Mouse (Mus musculus) forebrain, postnatal 0 days (tissue): ENCODE results near the gene Armc10. TPM values are rescaled to one million over a fixed set of nuclear protein-coding genes. Genes with fewer than 3 reads are reported as not detected.

Experiments
- ATAC-seq: fragments of 200-750 bp; cut with Nextera tagmentation; 2 replicates; pipeline ENCODE4 v1.8.0; 2017; ENCODE audit warnings: mild to moderate bottlenecking, moderate library complexity
- DNase-seq: peaks from one replicate; pipeline ENCODE4 v3.0.0-alpha.2; 2015
- H3K27ac ChIP-seq: fragments of 300-500 bp; sonication (generic); 2 replicates; pipeline ENCODE4 v1.5.1; 2014; ENCODE audit warnings: low read depth, mild to moderate bottlenecking, antibody characterized with exemption, low read length, moderate library complexity, mixed read lengths
- H3K27me3 ChIP-seq: fragments of 300-500 bp; sonication (generic); 2 replicates; pipeline ENCODE4 v1.6.1; 2014; ENCODE audit warnings: mild to moderate bottlenecking, low read length, mixed read lengths; ENCODE audit not compliant: insufficient read depth
- H3K36me3 ChIP-seq: fragments of 300-500 bp; sonication (generic); 2 replicates; pipeline ENCODE4 v1.6.1; 2014; ENCODE audit warnings: mild to moderate bottlenecking, moderate library complexity; ENCODE audit not compliant: insufficient read depth
- H3K4me1 ChIP-seq: fragments of 300-500 bp; sonication (generic); 2 replicates; pipeline ENCODE4 v1.6.1; 2014; ENCODE audit warnings: antibody characterized with exemption; ENCODE audit not compliant: insufficient read depth
- H3K4me2 ChIP-seq: fragments of 300-500 bp; sonication (generic); 2 replicates; pipeline ENCODE4 v1.6.1; 2014; ENCODE audit warnings: low read depth, mild to moderate bottlenecking, moderate library complexity
- H3K4me3 ChIP-seq: fragments of 300-500 bp; sonication (generic); 2 replicates; pipeline ENCODE4 v1.5.1; 2014; ENCODE audit warnings: low read depth, low read length, mixed read lengths
- H3K9ac ChIP-seq: fragments of 300-500 bp; sonication (generic); 2 replicates; pipeline ENCODE4 v1.6.1; 2014; ENCODE audit warnings: mild to moderate bottlenecking
- H3K9me3 ChIP-seq: fragments of 300-500 bp; sonication (generic); 2 replicates; pipeline ENCODE4 v1.6.1; 2016; ENCODE audit warnings: low read length
- CTCF ChIP-seq: sonication (generic); IDR thresholded peaks from 2 replicates; pipeline ENCODE4 v1.5.1; 2016; ENCODE audit warnings: antibody characterized with exemption, control low read depth, low read depth
- WGBS: fragments of 180-500 bp; shearing (Covaris S2); extraction: QIAGEN DNeasy Blood & Tissue Kit; methylation state at CpG from one replicate; pipeline ENCODE4 v1.1.7; 2014; 5-methylcytosine and 5-hydroxymethylcytosine counted together
- polyA plus RNA-seq: library from polyadenylated mRNA; unstranded; fragments of >200 nt; fragmentation: Nextera tagmentation; extraction: Ambion mirVana; gene quantifications from 2 replicates; pipeline ENCODE4 v1.2.1, GENCODE M21; 2015
- total RNA-seq: library from RNA; depleted of rRNA; stranded (reverse); fragments of >200 nt; gene quantifications from 2 replicates; pipeline ENCODE4 v1.2.3, GENCODE M21; 2014

The Armc10 gene
- total and polyA plus RNA-seq, 2 experiments from 2014 or later, result 48.8 to 108 TPM

DNA sequence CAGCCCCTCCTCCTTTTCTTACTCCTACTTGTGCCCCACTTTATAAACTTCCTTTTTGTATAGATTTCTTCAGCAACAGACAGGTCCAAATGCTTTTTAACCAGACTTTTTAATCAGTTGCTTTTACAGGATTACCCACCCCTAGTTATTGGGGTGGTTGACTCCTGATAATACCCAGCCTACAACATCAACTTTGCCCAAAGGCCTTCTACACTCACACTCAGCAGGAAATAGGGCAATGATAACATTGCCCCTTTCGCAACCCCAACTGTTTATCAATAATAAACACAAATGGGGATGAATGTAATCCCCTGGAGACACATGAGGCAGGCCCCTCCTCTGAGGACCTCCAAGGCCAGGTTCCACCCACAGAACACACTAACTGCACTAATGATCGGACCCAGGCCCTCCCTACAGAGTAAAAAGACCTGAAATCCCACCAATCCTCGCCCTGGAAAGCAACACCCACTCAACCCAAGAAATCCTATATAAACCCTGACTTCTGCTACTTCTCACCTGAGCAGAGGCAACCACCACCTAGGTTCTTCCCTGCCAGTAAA is 29.1 kb upstream of the Armc10 start:
- no peak overlapping the region for H3K9ac ChIP-seq
- WGBS, result 63% methylated on average over 3 of the region's 3 CpGs
- TF ChIP-seq CTCF, result no peak
- no peaks in the 10 kb centered on the region for H3K27me3 ChIP-seq
- H3K36me3 ChIP-seq, result no peaks in the 10 kb centered on the region
- ATAC-seq (no peak), DNase-seq (no peak)
- no peak overlapping the region for H3K27ac ChIP-seq
- no peaks in the 10 kb centered on the region for H3K9me3 ChIP-seq
- no peaks in the 10 kb centered on the region for H3K4me1 ChIP-seq
- no peak overlapping the region for H3K4me3 ChIP-seq
- H3K4me2 ChIP-seq, result no peak overlapping the region

DNA sequence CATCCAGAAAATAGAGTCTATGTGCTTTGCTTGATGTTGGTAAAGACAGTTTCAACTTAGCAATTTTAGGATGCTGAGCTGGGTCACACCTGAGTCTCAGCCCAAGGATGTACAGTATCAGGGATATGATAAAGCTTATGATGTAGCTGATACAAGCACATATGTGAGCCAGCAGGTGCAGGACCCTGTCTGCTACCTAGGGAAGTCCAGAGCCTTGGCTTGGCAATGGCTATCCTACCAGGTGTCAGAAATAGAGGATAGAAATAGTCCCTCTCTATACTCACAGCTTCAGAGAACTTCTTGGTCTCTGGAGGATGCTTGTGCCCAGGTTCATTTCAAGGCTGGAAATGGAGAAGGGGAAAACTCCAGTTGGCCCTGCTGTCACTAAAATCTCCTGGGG is 19.7 kb upstream of the Armc10 start:
- ATAC-seq (no peak), DNase-seq (no peak)
- no peaks in the 10 kb centered on the region for H3K4me1 ChIP-seq
- H3K9ac ChIP-seq, result no peak overlapping the region
- no peak overlapping the region for H3K4me3 ChIP-seq
- H3K27me3 ChIP-seq, result no peaks in the 10 kb centered on the region
- H3K36me3 ChIP-seq, result no peaks in the 10 kb centered on the region
- no peak overlapping the region for H3K4me2 ChIP-seq
- no peak overlapping the region for H3K27ac ChIP-seq
- no peaks in the 10 kb centered on the region for H3K9me3 ChIP-seq
- no peak for TF ChIP-seq CTCF

DNA sequence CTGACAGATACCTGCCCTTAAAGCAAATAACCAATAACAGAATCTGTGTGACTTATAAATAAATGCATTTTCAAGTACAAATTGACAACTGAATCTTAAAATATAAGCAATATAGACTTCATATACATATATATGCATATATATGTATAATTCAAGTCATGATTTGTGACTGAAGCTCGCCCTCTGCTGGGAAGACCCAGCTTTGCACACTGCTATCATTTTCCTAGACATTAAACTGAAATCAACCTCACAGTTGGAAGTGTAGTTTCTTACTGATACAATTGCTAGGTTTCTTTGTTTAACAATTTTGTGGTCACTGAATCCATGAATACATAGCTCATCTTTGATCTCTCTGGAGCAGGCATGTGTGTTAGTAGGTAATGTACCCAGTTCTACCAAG is 4.7 kb upstream of the Armc10 start:
- 2% methylated on average over 1 of the region's 1 CpGs for WGBS
- Histone ChIP-seq H3K27ac (no peak overlapping the region), H3K4me3 (no peak overlapping the region), H3K9ac (no peak overlapping the region), H3K4me1 (peaks cover 3% of the 10 kb centered on the region; the same call in 1 of the 2 replicates), H3K27me3 (no peaks in the 10 kb centered on the region), H3K36me3 (no peaks in the 10 kb centered on the region), H3K9me3 (no peaks in the 10 kb centered on the region), H3K4me2 (no peak overlapping the region)
- ATAC-seq (no peak), DNase-seq (peak; percentile 83)
- peak; percentile 88 for TF ChIP-seq CTCF

DNA sequence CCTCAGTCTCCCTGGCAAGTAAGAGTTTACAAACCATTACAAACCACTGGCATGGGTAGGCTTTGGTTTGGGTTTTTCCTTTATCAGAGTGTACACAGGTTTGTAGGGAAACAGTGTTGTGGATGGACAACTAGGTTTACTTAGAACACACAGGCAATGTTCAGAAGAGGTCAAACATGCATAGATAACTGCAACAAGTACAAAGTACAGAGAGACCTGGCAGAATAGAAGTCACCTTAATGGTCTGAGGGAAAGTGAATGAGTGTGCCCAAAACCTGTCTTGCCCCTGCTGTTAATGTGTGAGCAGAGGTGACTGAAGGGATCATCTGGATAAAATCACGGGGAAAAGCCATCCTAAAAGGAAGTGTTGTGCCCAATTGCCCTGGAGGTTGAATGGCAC is 2.0 kb upstream of the Armc10 start:
- WGBS, result 24% methylated on average over 1 of the region's 1 CpGs
- H3K4me2 ChIP-seq, result no peak overlapping the region
- no peak for TF ChIP-seq CTCF
- peaks cover 6% of the 10 kb centered on the region for H3K36me3 ChIP-seq
- H3K4me1 ChIP-seq, result peaks cover 7% of the 10 kb centered on the region
- no peaks in the 10 kb centered on the region for H3K9me3 ChIP-seq
- no peak for DNase-seq
- no peak for ATAC-seq
- H3K27me3 ChIP-seq, result no peaks in the 10 kb centered on the region
- H3K9ac ChIP-seq, result no peak overlapping the region
- H3K27ac ChIP-seq, result no peak overlapping the region
- no peak overlapping the region for H3K4me3 ChIP-seq

DNA sequence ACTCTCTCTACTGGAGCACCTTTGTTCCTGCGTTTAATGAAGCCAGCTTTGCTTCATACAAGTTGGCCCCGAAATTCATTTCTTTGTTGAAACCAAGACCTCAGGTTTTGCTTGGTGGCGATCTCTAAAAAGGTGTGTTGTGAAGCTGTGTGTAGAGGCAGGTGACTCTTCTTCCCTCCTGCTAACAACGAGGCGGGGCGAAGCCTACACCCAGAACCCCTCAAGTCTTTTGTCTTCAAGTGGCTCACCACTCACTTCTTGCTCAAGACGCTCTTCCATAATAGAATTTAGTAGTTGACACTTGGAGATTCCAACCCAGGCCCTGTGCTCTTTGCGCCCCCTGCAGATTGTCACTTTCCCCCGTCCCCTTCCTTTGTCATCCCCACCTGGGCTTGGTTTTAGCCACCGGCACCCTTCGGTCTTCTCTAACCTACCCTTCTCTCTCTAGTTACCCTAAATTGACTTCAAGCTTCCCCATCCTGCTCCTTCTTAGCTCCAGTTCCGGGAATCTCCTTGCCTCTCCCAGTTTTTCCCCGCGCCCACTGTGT is 648 bp upstream of the Armc10 start:
- Histone ChIP-seq H3K4me2 (peak overlapping the region; percentile 70), H3K4me1 (peaks cover 7% of the 10 kb centered on the region), H3K36me3 (peaks cover 18% of the 10 kb centered on the region), H3K9ac (peak overlapping the region; percentile 54), H3K27ac (peak overlapping the region; percentile 88), H3K27me3 (no peaks in the 10 kb centered on the region), H3K4me3 (peak overlapping the region; percentile 77), H3K9me3 (no peaks in the 10 kb centered on the region)
- 14% methylated on average over 14 of the region's 14 CpGs for WGBS
- no peak for DNase-seq
- no peak; the same call in 1 of the 2 replicates for ATAC-seq
- peak; percentile 39; the same call in 1 of the 2 replicates for TF ChIP-seq CTCF

DNA sequence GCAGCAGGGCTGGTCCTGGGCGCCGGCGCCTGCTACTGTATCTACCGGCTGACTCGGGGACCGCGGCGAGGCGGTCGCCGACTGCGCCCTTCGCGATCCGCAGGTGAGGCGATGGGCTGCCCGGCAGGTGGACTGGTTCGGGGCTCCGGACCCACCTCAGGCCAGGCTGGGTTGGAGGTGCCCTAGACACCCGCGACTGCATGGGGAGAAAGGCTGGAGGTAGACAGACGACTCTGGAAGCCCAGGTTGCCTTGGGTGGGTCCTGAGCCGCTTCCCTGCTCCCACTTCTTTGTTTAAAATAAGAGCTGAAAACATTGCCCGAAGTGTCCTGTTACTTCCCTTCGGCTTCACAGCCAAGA is 499 bp downstream of the Armc10 start:
- peak overlapping the region; percentile 88 for H3K27ac ChIP-seq
- H3K4me2 ChIP-seq, result peak overlapping the region; percentile 70
- peak overlapping the region; percentile 77 for H3K4me3 ChIP-seq
- peaks cover 7% of the 10 kb centered on the region for H3K4me1 ChIP-seq
- DNase-seq, result no peak
- peak overlapping the region; percentile 88 for H3K9ac ChIP-seq
- no peaks in the 10 kb centered on the region for H3K27me3 ChIP-seq
- peaks cover 28% of the 10 kb centered on the region for H3K36me3 ChIP-seq
- peak; percentile 10; the same call in 1 of the 2 replicates for ATAC-seq
- H3K9me3 ChIP-seq, result no peaks in the 10 kb centered on the region
- under 1% methylated on average over 25 of the region's 25 CpGs for WGBS
- no peak for TF ChIP-seq CTCF

DNA sequence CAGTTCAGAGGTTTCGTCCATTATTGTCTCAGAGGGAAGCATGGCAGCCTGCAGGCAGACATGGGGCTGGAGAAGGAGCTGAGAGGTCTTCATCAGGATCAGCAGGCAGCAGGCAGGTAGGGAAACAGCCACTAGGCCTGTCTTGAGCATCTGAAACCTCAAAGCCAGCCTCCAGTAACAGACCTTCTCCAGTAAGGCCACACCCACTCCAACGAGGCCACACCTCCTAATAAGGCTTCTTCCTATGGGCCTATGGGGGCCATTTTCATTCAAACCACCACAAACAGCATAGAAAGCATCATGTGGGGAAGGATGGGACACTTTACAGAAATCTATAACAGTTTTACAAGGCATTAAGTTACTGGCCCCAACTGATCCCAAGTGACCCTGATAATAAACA is 5.1 kb downstream of the Armc10 start:
- WGBS, result 80% methylated on average over 2 of the region's 2 CpGs
- peaks cover 58% of the 10 kb centered on the region for H3K36me3 ChIP-seq

More for the DNA sequence above, 5.1 kb downstream of the Armc10 start:
- TF ChIP-seq CTCF, result no peak
- H3K27ac ChIP-seq, result no peak overlapping the region
- H3K27me3 ChIP-seq, result no peaks in the 10 kb centered on the region
- H3K4me3 ChIP-seq, result no peak overlapping the region
- no peak overlapping the region for H3K4me2 ChIP-seq
- ATAC-seq, result no peak
- peaks cover 4% of the 10 kb centered on the region for H3K4me1 ChIP-seq
- no peak overlapping the region for H3K9ac ChIP-seq
- no peak for DNase-seq
- H3K9me3 ChIP-seq, result no peaks in the 10 kb centered on the region
